Mouse (Mus musculus) liver, embryonic 14.5 days (tissue): Measurements from ENCODE around the gene Cfap70.

Source experiments
- CTCF ChIP-seq: IDR thresholded peaks from 2 replicates; pipeline ENCODE4 v1.5.1; 2016; ENCODE audit warnings: antibody characterized with exemption, low read depth, control low read depth
- EP300 ChIP-seq: IDR thresholded peaks from 2 replicates; pipeline ENCODE4 v1.6.1; 2016; ENCODE audit warnings: antibody characterized with exemption, low read depth

GRCm38 (mm10) chr14:20377112-20377521 is 74.9 kb downstream of the Cfap70 start:
- TF ChIP-seq CTCF (no peak), EP300 (no peak)
